Mouse (Mus musculus): Measurements from ENCODE around the gene Pex12. TPM values are rescaled to one million over a fixed set of nuclear protein-coding genes. Genes with fewer than 3 reads are reported as not detected.
"Not testable (repeated sequence)": the region's sequence is repeated elsewhere in the genome, so short reads cannot be mapped to it uniquely, and the experiment has no call there.

Gene Pex12
- 21.0 and 21.1 TPM in 2 replicates for polyA plus RNA-seq (2015; fragmentation: Nextera tagmentation; extraction: Ambion mirVana)

GRCm38 (mm10) chr11:83302526-83303251 lies at the start of gene Pex12:
Gene Pex12, minus strand, starts transcription at chr11:83302586.
- Histone ChIP-seq H3K9me3 (no peaks in the 10 kb centered on the region), H3K27ac (peak within 1 kb of the TSS; percentile 96), H3K4me1 (replicated peaks) (peaks cover 51% of the 10 kb centered on the region), H3K9ac (replicated peaks) (peak within 1 kb of the TSS; percentile 95), H3K27me3 (no peaks in the 10 kb centered on the region), H3K4me3 (replicated peaks) (peak within 1 kb of the TSS; percentile 97), H3K36me3 (no peaks in the 10 kb centered on the region), H3K4me2 (replicated peaks) (peak within 1 kb of the TSS; percentile 80)
- ATAC-seq: peak; percentile 85
- under 1% methylated on average over 51 of the region's 51 CpGs for WGBS

- H3K4me1 ChIP-seq (replicated peaks): no peaks in the 10 kb centered on the region
- H3K9me3 ChIP-seq: no peaks in the 10 kb centered on the region
- no peak overlapping the region for H3K4me2 ChIP-seq (replicated peaks)
- 85% methylated on average over 3 of the region's 3 CpGs for WGBS
- H3K27ac ChIP-seq: no peak overlapping the region
- H3K27me3 ChIP-seq: no peaks in the 10 kb centered on the region
- H3K4me3 ChIP-seq (replicated peaks): no peak overlapping the region
- no peak for ATAC-seq
- peaks cover 81% of the 10 kb centered on the region for H3K36me3 ChIP-seq
- no peak overlapping the region for H3K9ac ChIP-seq (replicated peaks)
These were observed 39.4 kb upstream of the Pex12 start for GRCm38 (mm10) chr11:83341716-83342245.

- no peak overlapping the region for H3K27ac ChIP-seq
- no peak overlapping the region for H3K4me2 ChIP-seq (replicated peaks)
- H3K36me3 ChIP-seq: peaks cover 85% of the 10 kb centered on the region
- H3K27me3 ChIP-seq: no peaks in the 10 kb centered on the region
- H3K9me3 ChIP-seq: no peaks in the 10 kb centered on the region
- ATAC-seq: no peak
- WGBS: 28% methylated on average over 2 of the region's 2 CpGs
- H3K4me3 ChIP-seq (replicated peaks): no peak overlapping the region
- H3K9ac ChIP-seq (replicated peaks): no peak overlapping the region
- H3K4me1 ChIP-seq (replicated peaks): no peaks in the 10 kb centered on the region
These were observed 37.3 kb upstream of the Pex12 start for GRCm38 (mm10) chr11:83339705-83340104.

GRCm38 (mm10) chr11:83335826-83336225 lies 33.4 kb upstream of the Pex12 start:
- Histone ChIP-seq H3K4me2 (replicated peaks) (no peak overlapping the region), H3K36me3 (peaks cover 71% of the 10 kb centered on the region), H3K27ac (no peak overlapping the region), H3K4me3 (replicated peaks) (no peak overlapping the region), H3K27me3 (no peaks in the 10 kb centered on the region), H3K9me3 (no peaks in the 10 kb centered on the region), H3K4me1 (replicated peaks) (no peaks in the 10 kb centered on the region), H3K9ac (replicated peaks) (no peak overlapping the region)
- 90% methylated on average over 7 of the region's 7 CpGs for WGBS
- ATAC-seq: no peak

GRCm38 (mm10) chr11:83327427-83327826 lies 25.0 kb upstream of the Pex12 start:
- H3K9ac ChIP-seq (replicated peaks): no peak overlapping the region
- no peak overlapping the region for H3K4me2 ChIP-seq (replicated peaks)
- H3K27me3 ChIP-seq: no peaks in the 10 kb centered on the region
- ATAC-seq: no peak
- H3K4me3 ChIP-seq (replicated peaks): no peak overlapping the region
- WGBS: 56% methylated on average over 3 of the region's 3 CpGs
- no peak overlapping the region for H3K27ac ChIP-seq
- H3K4me1 ChIP-seq (replicated peaks): no peaks in the 10 kb centered on the region
- H3K9me3 ChIP-seq: no peaks in the 10 kb centered on the region
- peaks cover 62% of the 10 kb centered on the region for H3K36me3 ChIP-seq

GRCm38 (mm10) chr11:83326692-83327091 lies 24.3 kb upstream of the Pex12 start:
- not testable (repeated sequence) for H3K4me2 ChIP-seq (replicated peaks); H3K9ac ChIP-seq (replicated peaks); H3K4me3 ChIP-seq (replicated peaks); H3K9me3 ChIP-seq; H3K27me3 ChIP-seq; ATAC-seq; H3K27ac ChIP-seq; H3K4me1 ChIP-seq (replicated peaks)
- peaks cover 68% of the 10 kb centered on the region for H3K36me3 ChIP-seq
- WGBS: 92% methylated on average over 3 of the region's 3 CpGs

- H3K27me3 ChIP-seq: no peaks in the 10 kb centered on the region
- H3K9me3 ChIP-seq: no peaks in the 10 kb centered on the region
- 93% methylated on average over 4 of the region's 4 CpGs for WGBS
- H3K4me3 ChIP-seq (replicated peaks): no peak overlapping the region
- H3K36me3 ChIP-seq: peaks cover 62% of the 10 kb centered on the region
- H3K27ac ChIP-seq: no peak overlapping the region
- no peak for ATAC-seq
- no peak overlapping the region for H3K4me2 ChIP-seq (replicated peaks)
- no peak overlapping the region for H3K9ac ChIP-seq (replicated peaks)
- H3K4me1 ChIP-seq (replicated peaks): no peaks in the 10 kb centered on the region
These were observed 16.7 kb upstream of the Pex12 start for GRCm38 (mm10) chr11:83319048-83319447.

GRCm38 (mm10) chr11:83312471-83312870 lies 10.1 kb upstream of the Pex12 start:
- no peaks in the 10 kb centered on the region for H3K27me3 ChIP-seq
- no peak overlapping the region for H3K27ac ChIP-seq
- no peak for ATAC-seq
- H3K36me3 ChIP-seq: peaks cover 25% of the 10 kb centered on the region
- no peaks in the 10 kb centered on the region for H3K4me1 ChIP-seq (replicated peaks)
- no peaks in the 10 kb centered on the region for H3K9me3 ChIP-seq
- H3K4me2 ChIP-seq (replicated peaks): no peak overlapping the region
- no peak overlapping the region for H3K9ac ChIP-seq (replicated peaks)
- 72% methylated on average over 5 of the region's 5 CpGs for WGBS
- H3K4me3 ChIP-seq (replicated peaks): no peak overlapping the region

GRCm38 (mm10) chr11:83306700-83307253 lies 4.4 kb upstream of the Pex12 start:
- 83% methylated on average over 4 of the region's 4 CpGs for WGBS

GRCm38 (mm10) chr11:83304485-83304884 lies 2.1 kb upstream of the Pex12 start:
- Histone ChIP-seq H3K36me3 (peaks cover 7% of the 10 kb centered on the region), H3K27ac (no peak overlapping the region), H3K27me3 (no peaks in the 10 kb centered on the region), H3K4me2 (replicated peaks) (peak overlapping the region; percentile 80), H3K9me3 (no peaks in the 10 kb centered on the region), H3K9ac (replicated peaks) (peak overlapping the region; percentile 95), H3K4me3 (replicated peaks) (0 out of 2 replicates have a peak overlapping the region, but pooled peaks have one; percentile 97), H3K4me1 (replicated peaks) (peaks cover 44% of the 10 kb centered on the region)
- 88% methylated on average over 2 of the region's 2 CpGs for WGBS
- no peak for ATAC-seq

More at GRCm38 (mm10) chr11:83306700-83307253, 4.4 kb upstream of the Pex12 start:
- H3K9ac ChIP-seq (replicated peaks): no peak overlapping the region
- H3K4me3 ChIP-seq (replicated peaks): no peak overlapping the region
- peaks cover 11% of the 10 kb centered on the region for H3K36me3 ChIP-seq
- ATAC-seq: no peak
- no peaks in the 10 kb centered on the region for H3K9me3 ChIP-seq
- no peak overlapping the region for H3K4me2 ChIP-seq (replicated peaks)
- peaks cover 41% of the 10 kb centered on the region for H3K4me1 ChIP-seq (replicated peaks)
- no peak overlapping the region for H3K27ac ChIP-seq
- no peaks in the 10 kb centered on the region for H3K27me3 ChIP-seq

GRCm38 (mm10) chr11:83303751-83304150 lies 1.4 kb upstream of the Pex12 start:
- H3K4me3 ChIP-seq (replicated peaks): peak overlapping the region; percentile 97
- peak overlapping the region; percentile 95 for H3K9ac ChIP-seq (replicated peaks)
- H3K27ac ChIP-seq: no peak overlapping the region
- H3K4me1 ChIP-seq (replicated peaks): peaks cover 44% of the 10 kb centered on the region
- H3K36me3 ChIP-seq: peaks cover 6% of the 10 kb centered on the region
- H3K9me3 ChIP-seq: no peaks in the 10 kb centered on the region
- 77% methylated on average over 5 of the region's 5 CpGs for WGBS
- ATAC-seq: no peak
- no peaks in the 10 kb centered on the region for H3K27me3 ChIP-seq
- peak overlapping the region; percentile 80 for H3K4me2 ChIP-seq (replicated peaks)

GRCm38 (mm10) chr11:83302124-83302523 lies 262 bp downstream of the Pex12 start:
- Histone ChIP-seq H3K4me3 (replicated peaks) (peak overlapping the region; percentile 97), H3K27me3 (no peaks in the 10 kb centered on the region), H3K9me3 (no peaks in the 10 kb centered on the region), H3K4me1 (replicated peaks) (peaks cover 57% of the 10 kb centered on the region), H3K36me3 (no peaks in the 10 kb centered on the region), H3K27ac (peak overlapping the region; percentile 96), H3K9ac (replicated peaks) (peak overlapping the region; percentile 95), H3K4me2 (replicated peaks) (peak overlapping the region; percentile 80)
- WGBS: 10% methylated on average over 10 of the region's 10 CpGs
- ATAC-seq: no peak

Measured in midbrain, embryonic 13.5 days (tissue).